Mouse (Mus musculus) G1E (cell line): ENCODE results near the gene Zfp78. TPM values are rescaled to one million over a fixed set of nuclear protein-coding genes. Genes with fewer than 3 reads are reported as not detected.

Experiments
- ATAC-seq: 2 replicates; pipeline ENCODE4 v1.8.0; 2016; ENCODE audit warnings: mild to moderate bottlenecking; ENCODE audit not compliant: insufficient number of reproducible peaks, poor library complexity, low FRiP score, severe bottlenecking; ENCODE audit errors: extremely low read depth
- DNase-seq: peaks from one replicate; pipeline ENCODE4 v3.0.0; 2012; ENCODE audit warnings: low spot score
- H3K27me3 ChIP-seq: 2 replicates; pipeline ENCODE4 v1.6.1; 2012; ENCODE audit warnings: mild to moderate bottlenecking, low read length, inconsistent platforms; ENCODE audit not compliant: insufficient read depth
- H3K36me3 ChIP-seq: replicated peaks from 2 replicates; pipeline ENCODE3; 2012; ENCODE audit warnings: mild to moderate bottlenecking, inconsistent platforms
- H3K4me1 ChIP-seq: 2 replicates; pipeline ENCODE4 v1.6.1; 2012; ENCODE audit warnings: low read depth, low read length, inconsistent platforms, mixed read lengths; ENCODE audit not compliant: insufficient read depth
- H3K4me3 ChIP-seq: 2 replicates; pipeline ENCODE4 v1.5.1; 2012; ENCODE audit warnings: low read depth, mild to moderate bottlenecking, inconsistent platforms, low read length, moderate library complexity, mixed read lengths
- H3K9me3 ChIP-seq: replicated peaks from 2 replicates; pipeline ENCODE4 v1.6.1; 2012; ENCODE audit warnings: inconsistent platforms
- CTCF ChIP-seq: IDR thresholded peaks from 2 replicates; pipeline ENCODE4 v1.5.1; 2012; ENCODE audit warnings: low read depth, low read length, inconsistent platforms, mixed read lengths
- GATA1 ChIP-seq: IDR thresholded peaks from 2 replicates; pipeline ENCODE4 v1.6.1; 2012; ENCODE audit warnings: borderline replicate concordance, low read length, inconsistent platforms, mixed read lengths
- GATA2 ChIP-seq: IDR thresholded peaks from 2 replicates; pipeline ENCODE4 v1.6.1; 2012; ENCODE audit warnings: low read depth, low read length, inconsistent platforms, borderline replicate concordance
- POLR2AphosphoS5 ChIP-seq: IDR thresholded peaks from 2 replicates; pipeline ENCODE4 v1.6.1; 2012; ENCODE audit warnings: low read depth, low read length, inconsistent platforms; ENCODE audit not compliant: insufficient replicate concordance
- TAL1 ChIP-seq: conservative IDR thresholded peaks from 2 replicates; pipeline ENCODE4 v1.6.1; 2012; ENCODE audit warnings: low read depth, low read length, inconsistent platforms, mixed read lengths
- polyA plus RNA-seq: library from polyadenylated mRNA; stranded (reverse); fragments of >175 nt; gene quantifications from 2 replicates; pipeline ENCODE4 v1.2.3, GENCODE M21; 2012
- total RNA-seq, 2 experiments: library from RNA; stranded (forward) in 1 of 2; stranded (reverse) in 1 of 2; fragments of 200-1000 nt in 1 of 2; fragments of >200 nt in 1 of 2; fragmentation: Nextera tagmentation in 1 of 2; gene quantifications; 2 replicates each; pipeline ENCODE4 v1.2.3; 2014 to 2017

Zfp78 gene
- total and polyA plus RNA-seq, 3 experiments, result 0.12 to 2.3 (median 0.83) TPM

GRCm38 (mm10) chr7:6344124-6344523 lies 19.0 kb upstream of the Zfp78 start:
- DNase-seq, result no peak

DNA sequence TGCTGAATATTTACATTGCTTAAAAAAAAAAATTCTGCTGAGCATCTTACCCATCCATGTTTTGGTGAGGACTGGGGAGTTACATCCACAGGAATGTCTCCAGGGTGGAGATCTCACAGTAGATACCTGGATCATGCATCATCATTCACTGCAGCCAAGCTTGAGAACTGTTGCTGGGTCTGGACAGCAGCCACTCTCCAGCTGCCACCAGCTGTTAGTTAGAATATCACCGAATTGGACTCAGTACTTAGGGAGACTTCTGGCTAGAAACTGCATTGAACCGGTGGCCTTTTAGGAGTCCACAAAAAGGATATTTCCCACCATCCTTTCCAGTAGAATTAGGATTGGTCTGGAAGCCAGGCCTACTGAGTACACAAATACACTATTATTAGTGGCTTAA lies 5.0 kb upstream of the Zfp78 start:
- H3K9me3 ChIP-seq, result no peaks in the 10 kb centered on the region
- no peak for TF ChIP-seq GATA1
- TF ChIP-seq CTCF, result no peak
- no peak for TF ChIP-seq GATA2
- TF ChIP-seq TAL1, result no peak
- no peak for TF ChIP-seq POLR2AphosphoS5
- ATAC-seq (no peak), DNase-seq (no peak)
- no peaks in the 10 kb centered on the region for H3K36me3 ChIP-seq
- H3K4me1 ChIP-seq, result peaks cover 15% of the 10 kb centered on the region
- no peak overlapping the region for H3K4me3 ChIP-seq
- H3K27me3 ChIP-seq, result no peaks in the 10 kb centered on the region

More at GRCm38 (mm10) chr7:6344124-6344523, 19.0 kb upstream of the Zfp78 start:
- H3K36me3 ChIP-seq, result no peaks in the 10 kb centered on the region
- no peak for ATAC-seq
- H3K4me1 ChIP-seq, result no peaks in the 10 kb centered on the region
- H3K27me3 ChIP-seq, result peaks cover 4% of the 10 kb centered on the region; the same call in 1 of the 2 replicates
- H3K4me3 ChIP-seq, result no peak overlapping the region
- TF ChIP-seq TAL1, result no peak
- H3K9me3 ChIP-seq, result no peaks in the 10 kb centered on the region

GRCm38 (mm10) chr7:6358937-6359590 lies 4.0 kb upstream of the Zfp78 start:
- TF ChIP-seq TAL1 (no peak), CTCF (0 out of 2 replicates have a peak, but pooled peaks have one; percentile 34)
- Histone ChIP-seq H3K36me3 (no peaks in the 10 kb centered on the region), H3K27me3 (no peaks in the 10 kb centered on the region), H3K9me3 (no peaks in the 10 kb centered on the region), H3K4me3 (no peak overlapping the region), H3K4me1 (peaks cover 23% of the 10 kb centered on the region)
- ATAC-seq (no peak), DNase-seq (peak; percentile 14)

- no peak overlapping the region for H3K4me3 ChIP-seq
- no peak for ATAC-seq
- DNase-seq, result no peak
These were observed 2.5 kb upstream of the Zfp78 start for GRCm38 (mm10) chr7:6360477-6361060.

DNA sequence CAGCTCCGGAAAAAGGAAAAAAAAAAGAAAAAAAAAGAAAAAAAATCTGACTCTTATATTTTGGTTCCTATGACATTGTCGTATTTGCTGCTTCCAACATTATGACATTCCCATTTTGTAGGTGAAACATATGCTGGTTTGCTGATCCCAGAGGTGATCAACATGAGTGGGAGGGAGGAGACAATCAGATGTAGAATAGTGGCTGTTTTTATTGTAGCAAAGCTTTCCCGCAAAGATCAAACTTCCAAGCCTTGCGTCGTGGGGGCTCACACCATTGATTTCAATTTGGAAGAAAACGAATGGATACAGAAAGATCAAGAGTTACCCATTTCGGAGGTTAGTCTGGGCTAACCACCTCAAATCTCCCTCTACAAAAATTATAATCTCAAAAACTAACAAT lies 1.3 kb upstream of the Zfp78 start:
- no peaks in the 10 kb centered on the region for H3K27me3 ChIP-seq
- no peak for ATAC-seq
- TF ChIP-seq TAL1, result no peak
- TF ChIP-seq GATA1, result no peak
- TF ChIP-seq CTCF, result no peak
- TF ChIP-seq GATA2, result no peak
- no peak for TF ChIP-seq POLR2AphosphoS5
- no peaks in the 10 kb centered on the region for H3K36me3 ChIP-seq
- no peak for DNase-seq
- no peaks in the 10 kb centered on the region for H3K9me3 ChIP-seq
- H3K4me1 ChIP-seq, result peaks cover 36% of the 10 kb centered on the region
- H3K4me3 ChIP-seq, result peak overlapping the region; percentile 76

More at GRCm38 (mm10) chr7:6360477-6361060, 2.5 kb upstream of the Zfp78 start:
- no peak for TF ChIP-seq GATA1
- no peak for TF ChIP-seq CTCF
- no peak for TF ChIP-seq TAL1
- no peak for TF ChIP-seq POLR2AphosphoS5
- no peak for TF ChIP-seq GATA2
- Histone ChIP-seq H3K36me3 (no peaks in the 10 kb centered on the region), H3K4me1 (peaks cover 33% of the 10 kb centered on the region), H3K27me3 (no peaks in the 10 kb centered on the region), H3K9me3 (no peaks in the 10 kb centered on the region)

GRCm38 (mm10) chr7:6362268-6363046 lies 623 bp upstream of the Zfp78 start:
- Histone ChIP-seq H3K9me3 (no peaks in the 10 kb centered on the region), H3K27me3 (no peaks in the 10 kb centered on the region), H3K36me3 (no peaks in the 10 kb centered on the region), H3K4me3 (peak overlapping the region; percentile 76), H3K4me1 (peaks cover 42% of the 10 kb centered on the region)
- ATAC-seq, result peak; percentile 77
- DNase-seq, result peak; percentile 68
- no peak for TF ChIP-seq GATA2
- TF ChIP-seq GATA1, result no peak
- TF ChIP-seq POLR2AphosphoS5, result no peak
- no peak for TF ChIP-seq TAL1
- no peak for TF ChIP-seq CTCF
